Mouse (Mus musculus): ENCODE data around the gene Ifitm6.

The Ifitm6 gene

DNA sequence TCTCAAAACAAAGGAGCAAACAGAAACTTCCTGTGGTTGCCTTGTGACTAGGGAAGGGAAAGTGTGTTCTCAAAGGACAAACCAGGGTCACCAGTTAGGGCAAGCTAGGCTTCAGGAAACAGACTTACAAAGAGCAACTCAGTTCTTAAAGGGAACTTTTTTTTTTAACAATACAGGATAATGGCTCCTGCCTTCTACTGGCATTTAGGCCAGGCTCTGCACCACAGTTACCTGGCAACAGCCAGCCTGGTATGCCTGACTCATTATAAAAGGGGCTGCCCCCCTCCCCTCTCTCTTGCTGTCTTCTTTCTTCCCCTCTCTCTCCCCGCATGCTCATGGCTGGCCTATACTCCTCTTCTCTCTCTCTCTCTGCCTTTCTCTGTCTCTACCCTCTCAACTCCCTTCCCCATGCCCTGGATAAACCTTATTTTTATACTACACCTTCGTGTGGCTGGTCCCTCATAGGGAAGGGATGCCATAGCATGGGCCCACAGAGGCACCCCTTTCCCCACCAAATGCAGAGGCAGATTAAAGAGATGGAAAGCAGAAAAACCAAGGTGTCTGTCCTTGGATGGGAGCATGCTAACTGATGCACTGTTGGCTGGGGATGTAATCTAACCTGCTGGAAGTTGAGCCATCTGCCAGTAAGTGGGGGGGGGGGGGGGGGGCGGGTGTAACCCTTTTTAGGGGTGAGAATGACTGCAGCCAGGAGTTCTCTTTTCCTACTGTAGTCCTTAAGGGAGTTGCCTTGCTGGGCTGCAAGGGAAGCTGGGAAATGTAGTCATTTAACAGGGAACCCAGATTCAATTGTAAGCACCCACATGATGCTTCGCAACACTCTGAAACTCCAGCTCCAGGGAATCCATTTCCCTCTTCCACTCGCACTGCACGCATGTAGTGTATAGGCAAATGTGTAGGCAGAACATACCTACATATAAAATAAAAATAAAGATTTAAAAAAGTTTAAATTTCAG is 7.4 kb upstream of the Ifitm6 start:
- Histone ChIP-seq H3K4me3 (replicated peaks; ENCODE audit: low read length) (peak overlapping the region; percentile 51), H3K27me3 (ENCODE audit: insufficient read depth, low read length) (no peaks in the 10 kb centered on the region), H3K9me3 (ENCODE audit: low read length) (no peaks in the 10 kb centered on the region), H3K4me1 (replicated peaks; ENCODE audit: low read depth, low read length) (peaks cover 84% of the 10 kb centered on the region), H3K36me3 (ENCODE audit: insufficient read depth, low read length) (no peaks in the 10 kb centered on the region)
- TF ChIP-seq CTCF (conservative IDR thresholded peaks at IDR 0.05; ENCODE audit: low read length) (no peak), POU5F1 (IDR thresholded peaks at IDR 0.05; ENCODE audit: borderline replicate concordance, low read length) (no peak), NANOG (IDR thresholded peaks at IDR 0.05; ENCODE audit: borderline replicate concordance, low read length) (peak; percentile 34; the same call in 1 of the 2 replicates)

GRCm38 (mm10) chr7:141021489-141022449 is 4.0 kb upstream of the Ifitm6 start:
- no peak overlapping the region for H3K4me3 ChIP-seq (replicated peaks; ENCODE audit: low read length)
- H3K36me3 ChIP-seq (ENCODE audit: insufficient read depth, low read length), result no peaks in the 10 kb centered on the region
- TF ChIP-seq POU5F1 (IDR thresholded peaks at IDR 0.05; ENCODE audit: borderline replicate concordance, low read length) (no peak), CTCF (conservative IDR thresholded peaks at IDR 0.05; ENCODE audit: low read length) (no peak), NANOG (IDR thresholded peaks at IDR 0.05; ENCODE audit: borderline replicate concordance, low read length) (no peak)
- peaks cover 69% of the 10 kb centered on the region for H3K4me1 ChIP-seq (replicated peaks; ENCODE audit: low read depth, low read length)
- H3K9me3 ChIP-seq (ENCODE audit: low read length), result no peaks in the 10 kb centered on the region
- no peaks in the 10 kb centered on the region for H3K27me3 ChIP-seq (ENCODE audit: insufficient read depth, low read length)

GRCm38 (mm10) chr7:141019028-141019427 is 1.3 kb upstream of the Ifitm6 start:
- H3K27me3 ChIP-seq (ENCODE audit: insufficient read depth, low read length), result no peaks in the 10 kb centered on the region
- peaks cover 8% of the 10 kb centered on the region; the same call in 1 of the 2 replicates for H3K9me3 ChIP-seq (ENCODE audit: low read length)
- peaks cover 47% of the 10 kb centered on the region for H3K4me1 ChIP-seq (replicated peaks; ENCODE audit: low read depth, low read length)
- no peak overlapping the region for H3K4me3 ChIP-seq (replicated peaks; ENCODE audit: low read length)
- no peak for TF ChIP-seq NANOG (IDR thresholded peaks at IDR 0.05; ENCODE audit: borderline replicate concordance, low read length)
- TF ChIP-seq CTCF (conservative IDR thresholded peaks at IDR 0.05; ENCODE audit: low read length), result no peak
- no peak for TF ChIP-seq POU5F1 (IDR thresholded peaks at IDR 0.05; ENCODE audit: borderline replicate concordance, low read length)
- H3K36me3 ChIP-seq (ENCODE audit: insufficient read depth, low read length), result no peaks in the 10 kb centered on the region

DNA sequence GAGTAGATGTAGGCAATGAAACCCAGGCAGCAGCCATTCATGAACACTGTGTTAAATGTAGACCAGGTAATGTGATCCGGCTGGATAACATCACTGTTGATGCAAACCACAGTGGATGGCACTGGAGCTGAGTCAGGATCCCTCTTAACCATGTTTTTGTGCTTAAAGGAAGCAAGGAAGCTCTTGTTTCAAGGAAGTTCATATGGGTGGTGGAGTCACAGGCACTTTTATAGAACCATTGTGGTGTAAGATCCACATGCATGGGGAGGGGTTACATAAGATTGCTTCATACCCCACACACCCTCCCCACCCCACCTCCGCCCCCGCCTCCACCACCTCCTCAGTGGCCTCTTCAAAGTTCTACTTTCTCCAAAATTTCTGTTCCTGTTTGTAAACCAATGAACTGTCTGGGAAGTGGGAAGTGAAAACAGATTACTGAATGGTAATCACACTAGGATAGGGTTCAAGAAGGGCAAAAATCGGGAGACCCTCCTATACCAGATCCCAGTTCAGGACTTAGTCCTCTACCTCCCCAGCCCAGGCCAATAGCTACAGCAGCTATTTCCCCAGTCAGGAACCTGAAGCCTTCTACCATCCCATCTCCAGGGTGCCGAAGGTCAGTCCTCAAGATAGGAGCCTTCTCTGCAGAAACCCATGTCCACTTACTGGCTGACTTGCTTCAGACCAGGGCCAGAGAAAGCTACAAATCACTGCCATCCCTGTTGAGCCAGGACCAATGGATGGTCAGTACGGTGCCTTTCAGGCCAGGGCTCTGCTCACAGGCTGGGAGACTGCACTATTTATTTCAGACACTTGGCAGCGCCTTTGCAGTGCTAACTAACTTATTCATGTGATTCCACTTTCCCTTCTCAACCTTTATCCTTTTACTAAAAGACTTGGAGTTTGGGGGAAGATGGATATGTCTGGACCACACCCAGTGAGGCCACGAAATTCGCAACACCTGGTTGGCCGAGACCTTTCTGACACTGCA is 722 bp downstream of the Ifitm6 start:
- H3K4me3 ChIP-seq (replicated peaks; ENCODE audit: low read length), result no peak overlapping the region
- TF ChIP-seq NANOG (IDR thresholded peaks at IDR 0.05; ENCODE audit: borderline replicate concordance, low read length) (no peak), POU5F1 (IDR thresholded peaks at IDR 0.05; ENCODE audit: borderline replicate concordance, low read length) (no peak), CTCF (conservative IDR thresholded peaks at IDR 0.05; ENCODE audit: low read length) (no peak)
- peaks cover 10% of the 10 kb centered on the region; the same call in 1 of the 2 replicates for H3K9me3 ChIP-seq (ENCODE audit: low read length)
- no peaks in the 10 kb centered on the region for H3K36me3 ChIP-seq (ENCODE audit: insufficient read depth, low read length)
- peaks cover 46% of the 10 kb centered on the region for H3K4me1 ChIP-seq (replicated peaks; ENCODE audit: low read depth, low read length)
- H3K27me3 ChIP-seq (ENCODE audit: insufficient read depth, low read length), result no peaks in the 10 kb centered on the region

DNA sequence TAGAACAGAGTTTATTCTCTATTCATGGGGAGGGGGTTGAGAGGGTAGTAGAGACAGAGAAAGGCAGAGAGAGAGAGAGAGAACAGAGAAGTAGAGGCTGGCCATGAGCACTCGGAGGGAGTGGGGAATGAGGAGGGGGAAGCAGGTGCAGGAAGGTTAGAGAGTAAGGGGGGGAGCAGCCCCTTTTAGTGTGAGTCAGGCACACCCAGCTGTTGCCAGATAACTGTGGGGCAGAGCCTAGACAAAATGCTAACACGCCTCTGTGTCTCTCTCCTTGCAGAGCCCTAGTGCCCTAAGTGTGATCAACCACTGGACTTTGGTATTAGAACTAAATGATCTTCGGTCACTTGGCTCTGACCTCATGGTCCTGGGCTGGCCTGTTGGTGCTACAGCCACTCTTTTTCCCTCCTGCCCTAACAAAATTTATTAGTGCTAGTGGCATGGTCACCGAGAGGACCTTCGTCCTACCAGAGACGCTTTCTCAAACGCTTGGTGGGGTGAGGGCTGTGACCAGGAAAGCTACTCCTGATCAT is 6.4 kb downstream of the Ifitm6 start:
- Histone ChIP-seq H3K9me3 (ENCODE audit: low read length) (peaks cover 30% of the 10 kb centered on the region), H3K36me3 (ENCODE audit: insufficient read depth, low read length) (peaks cover 7% of the 10 kb centered on the region; the same call in 1 of the 2 replicates), H3K27me3 (ENCODE audit: insufficient read depth, low read length) (no peaks in the 10 kb centered on the region), H3K4me3 (replicated peaks; ENCODE audit: low read length) (peak overlapping the region; percentile 76; the same call in 1 of the 2 replicates), H3K4me1 (replicated peaks; ENCODE audit: low read depth, low read length) (peaks cover 62% of the 10 kb centered on the region)
- no peak for TF ChIP-seq NANOG (IDR thresholded peaks at IDR 0.05; ENCODE audit: borderline replicate concordance, low read length)
- no peak for TF ChIP-seq CTCF (conservative IDR thresholded peaks at IDR 0.05; ENCODE audit: low read length)
- TF ChIP-seq POU5F1 (IDR thresholded peaks at IDR 0.05; ENCODE audit: borderline replicate concordance, low read length), result no peak

- H3K4me1 ChIP-seq (replicated peaks; ENCODE audit: low read depth, low read length), result peaks cover 69% of the 10 kb centered on the region
- TF ChIP-seq POU5F1 (IDR thresholded peaks at IDR 0.05; ENCODE audit: borderline replicate concordance, low read length), result no peak
- TF ChIP-seq NANOG (IDR thresholded peaks at IDR 0.05; ENCODE audit: borderline replicate concordance, low read length), result no peak
- no peak for TF ChIP-seq CTCF (conservative IDR thresholded peaks at IDR 0.05; ENCODE audit: low read length)
Measured at GRCm38 (mm10) chr7:141010593-141010992, 7.1 kb downstream of the Ifitm6 start, which contains the start of gene Ifitm3. Gene Ifitm3, minus strand, starts transcription at chr7:141010770.

GRCm38 (mm10) chr7:141009665-141010064 is 8.1 kb downstream of the Ifitm6 start:
- H3K9me3 ChIP-seq (ENCODE audit: low read length), result peaks cover 29% of the 10 kb centered on the region
- no peaks in the 10 kb centered on the region for H3K27me3 ChIP-seq (ENCODE audit: insufficient read depth, low read length)
- no peak for TF ChIP-seq NANOG (IDR thresholded peaks at IDR 0.05; ENCODE audit: borderline replicate concordance, low read length)
- TF ChIP-seq CTCF (conservative IDR thresholded peaks at IDR 0.05; ENCODE audit: low read length), result no peak
- no peak for TF ChIP-seq POU5F1 (IDR thresholded peaks at IDR 0.05; ENCODE audit: borderline replicate concordance, low read length)
- peaks cover 75% of the 10 kb centered on the region for H3K4me1 ChIP-seq (replicated peaks; ENCODE audit: low read depth, low read length)
- H3K4me3 ChIP-seq (replicated peaks; ENCODE audit: low read length), result peak overlapping the region; percentile 76
- peaks cover 7% of the 10 kb centered on the region; the same call in 1 of the 2 replicates for H3K36me3 ChIP-seq (ENCODE audit: insufficient read depth, low read length)

More at GRCm38 (mm10) chr7:141010593-141010992, 7.1 kb downstream of the Ifitm6 start, which contains the start of gene Ifitm3:
- peaks cover 30% of the 10 kb centered on the region for H3K9me3 ChIP-seq (ENCODE audit: low read length)
- H3K27me3 ChIP-seq (ENCODE audit: insufficient read depth, low read length), result no peaks in the 10 kb centered on the region
- peak within 1 kb of the TSS; percentile 76 for H3K4me3 ChIP-seq (replicated peaks; ENCODE audit: low read length)
- peaks cover 7% of the 10 kb centered on the region; the same call in 1 of the 2 replicates for H3K36me3 ChIP-seq (ENCODE audit: insufficient read depth, low read length)

Data from E14TG2a.4 (cell line).